Mouse (Mus musculus) heart, embryonic 12.5 days (tissue): ENCODE measurements around the gene Tmem147. TPM values are rescaled to one million over a fixed set of nuclear protein-coding genes. Genes with fewer than 3 reads are reported as not detected.

Source experiments
- ATAC-seq: fragments of 200-750 bp; cut with Nextera tagmentation; 2 replicates; pipeline ENCODE4 v1.8.0; 2017; ENCODE audit warnings: moderate TSS enrichment, moderate library complexity; ENCODE audit not compliant: insufficient number of reproducible peaks, low FRiP score
- H3K27ac ChIP-seq: fragments of 300-500 bp; sonication (generic); 2 replicates; pipeline ENCODE4 v1.5.1; 2016; ENCODE audit warnings: mild to moderate bottlenecking, moderate library complexity; ENCODE audit not compliant: poor library complexity, severe bottlenecking
- H3K27me3 ChIP-seq: fragments of 300-500 bp; sonication (generic); replicated peaks from 2 replicates; pipeline ENCODE4 v1.6.1; 2016; ENCODE audit warnings: mild to moderate bottlenecking, moderate library complexity
- H3K36me3 ChIP-seq: fragments of 300-500 bp; sonication (generic); 2 replicates; pipeline ENCODE4 v1.6.1; 2016; ENCODE audit warnings: mild to moderate bottlenecking, moderate library complexity
- H3K4me1 ChIP-seq: fragments of 300-500 bp; sonication (generic); replicated peaks from 2 replicates; pipeline ENCODE4 v1.6.1; 2016; ENCODE audit warnings: mild to moderate bottlenecking
- H3K4me2 ChIP-seq: fragments of 300-500 bp; sonication (generic); 2 replicates; pipeline ENCODE4 v1.6.1; 2016; ENCODE audit warnings: mild to moderate bottlenecking, moderate library complexity
- H3K4me3 ChIP-seq: fragments of 300-500 bp; sonication (generic); 2 replicates; pipeline ENCODE4 v1.5.1; 2016; ENCODE audit warnings: mild to moderate bottlenecking
- H3K9ac ChIP-seq: fragments of 300-500 bp; sonication (generic); 2 replicates; pipeline ENCODE4 v1.6.1; 2016; ENCODE audit warnings: mild to moderate bottlenecking, moderate library complexity
- H3K9me3 ChIP-seq: fragments of 300-500 bp; sonication (generic); replicated peaks from 2 replicates; pipeline ENCODE4 v1.6.1; 2016; ENCODE audit warnings: mild to moderate bottlenecking, moderate library complexity
- WGBS: fragments of 180-500 bp; shearing (Covaris S2); methylation state at CpG from one replicate; pipeline ENCODE4 v1.1.7; 2016; 5-methylcytosine and 5-hydroxymethylcytosine counted together
- polyA plus RNA-seq: library from polyadenylated mRNA; unstranded; fragments of >200 nt; fragmentation: Nextera tagmentation; extraction: Ambion mirVana; gene quantifications from 2 replicates; pipeline ENCODE4 v1.2.1, GENCODE M21; 2016

The Tmem147 gene
- polyA plus RNA-seq, 1 experiment from 2014 or later, result 158 TPM

- Histone ChIP-seq H3K36me3 (no peaks in the 10 kb centered on the region), H3K9ac (no peak overlapping the region), H3K4me3 (no peak overlapping the region), H3K4me2 (no peak overlapping the region), H3K4me1 (no peaks in the 10 kb centered on the region; the same call in 1 of the 2 replicates), H3K27ac (no peak overlapping the region), H3K27me3 (peaks cover 18% of the 10 kb centered on the region), H3K9me3 (0 out of 2 replicates have a peak, but pooled peaks cover 3% of the 10 kb centered on the region)
- WGBS, result 64% methylated on average over 2 of the region's 2 CpGs
- no peak for ATAC-seq
Measured at GRCm38 (mm10) chr7:30683425-30683824, 45.9 kb downstream of the Tmem147 start.

DNA sequence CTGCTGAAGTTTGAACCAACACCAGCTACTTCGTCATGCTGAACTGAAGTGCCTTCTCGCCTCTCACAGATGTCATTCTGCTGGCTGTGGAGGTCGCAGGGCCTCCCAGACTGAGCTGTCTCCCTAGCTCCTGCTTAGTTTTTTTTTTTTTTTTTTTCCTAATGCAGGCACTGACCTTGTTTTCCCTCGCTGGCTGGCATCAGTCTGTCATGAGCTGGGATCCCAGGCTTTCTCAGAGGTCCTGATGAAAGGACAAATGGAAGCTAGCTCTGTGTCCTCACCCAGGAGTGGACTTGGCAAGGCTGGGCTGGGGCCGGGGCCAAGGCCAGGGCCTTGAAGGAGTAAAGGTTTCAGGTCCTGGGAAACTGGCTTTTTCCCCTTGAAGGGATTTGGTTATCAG, 47.4 kb downstream of the Tmem147 start:
- no peak overlapping the region for H3K4me2 ChIP-seq
- 0 out of 2 replicates have a peak, but pooled peaks cover 5% of the 10 kb centered on the region for H3K9me3 ChIP-seq
- H3K4me1 ChIP-seq, result no peaks in the 10 kb centered on the region; the same call in 1 of the 2 replicates
- no peak overlapping the region for H3K4me3 ChIP-seq
- H3K9ac ChIP-seq, result no peak overlapping the region
- H3K36me3 ChIP-seq, result no peaks in the 10 kb centered on the region
- WGBS, result 48% methylated on average over 5 of the region's 5 CpGs
- no peak overlapping the region for H3K27ac ChIP-seq
- 0 out of 2 replicates have a peak, but pooled peaks cover 4% of the 10 kb centered on the region for H3K27me3 ChIP-seq
- no peak for ATAC-seq

GRCm38 (mm10) chr7:30678263-30678975, 50.9 kb downstream of the Tmem147 start:
- Histone ChIP-seq H3K4me2 (no peak overlapping the region), H3K4me1 (no peaks in the 10 kb centered on the region; the same call in 1 of the 2 replicates), H3K9ac (no peak overlapping the region), H3K36me3 (no peaks in the 10 kb centered on the region), H3K27me3 (no peaks in the 10 kb centered on the region), H3K9me3 (0 out of 2 replicates have a peak, but pooled peaks cover 5% of the 10 kb centered on the region), H3K27ac (no peak overlapping the region), H3K4me3 (no peak overlapping the region)
- no peak for ATAC-seq
- WGBS, result 68% methylated on average over 5 of the region's 5 CpGs

Other genes with a start within 250 kb of the Tmem147 start
- 1.00 TPM in 1 of 2 replicates, not detected in the other for gene Prodh2, start 235.9 kb downstream of the Tmem147 start, polyA plus RNA-seq
- gene Arhgap33, start 194.5 kb downstream of the Tmem147 start, polyA plus RNA-seq, result 10.1 and 10.9 TPM in 2 replicates
- 30.5 and 31.6 TPM in 2 replicates for gene Hspb6, start 177.4 kb downstream of the Tmem147 start, polyA plus RNA-seq
- 9.3 and 12.7 TPM in 2 replicates for gene Proser3, start 177.2 kb downstream of the Tmem147 start, polyA plus RNA-seq
- 31.1 and 34.8 TPM in 2 replicates for gene Lin37, start 169.7 kb downstream of the Tmem147 start, polyA plus RNA-seq
- 82.4 and 88.8 TPM in 2 replicates for gene U2af1l4, start 166.2 kb downstream of the Tmem147 start, polyA plus RNA-seq
- gene Gm49396, start 166.2 kb downstream of the Tmem147 start, polyA plus RNA-seq, result 10.5 and 10.6 TPM in 2 replicates
- gene Psenen, start 165.9 kb downstream of the Tmem147 start, polyA plus RNA-seq, result 115 and 124 TPM in 2 replicates
- gene Igflr1, start 164.1 kb downstream of the Tmem147 start, polyA plus RNA-seq, result 2.7 and 3.7 TPM in 2 replicates
- 4.9 and 5.1 TPM in 2 replicates for gene Kmt2b, start 140.8 kb downstream of the Tmem147 start, polyA plus RNA-seq
- gene Zbtb32, start 130.6 kb downstream of the Tmem147 start, polyA plus RNA-seq, result 0.09 and 0.44 TPM in 2 replicates
- 0.44 and 2.5 TPM in 2 replicates for gene Upk1a, start 116.7 kb downstream of the Tmem147 start, polyA plus RNA-seq
- 1,789 and 1,831 TPM in 2 replicates for gene Cox6b1, start 103.4 kb downstream of the Tmem147 start, polyA plus RNA-seq
- 1.1 and 1.4 TPM in 2 replicates for gene Etv2, start 93.7 kb downstream of the Tmem147 start, polyA plus RNA-seq
- gene Rbm42, start 79.2 kb downstream of the Tmem147 start, polyA plus RNA-seq, result 96.5 and 103 TPM in 2 replicates
- gene Haus5, start 64.5 kb downstream of the Tmem147 start, polyA plus RNA-seq, result 35.4 and 36.3 TPM in 2 replicates
- not detected in 2 replicates for gene Pmis2, start 57.9 kb downstream of the Tmem147 start, polyA plus RNA-seq
- gene 2200002J24Rik, start 30.6 kb downstream of the Tmem147 start, polyA plus RNA-seq, result 1.2 and 1.5 TPM in 2 replicates
- gene Atp4a, start 17.3 kb downstream of the Tmem147 start, polyA plus RNA-seq, result 0.78 and 0.98 TPM in 2 replicates
- not detected in 2 replicates for gene Gapdhs, start 14.1 kb upstream of the Tmem147 start, polyA plus RNA-seq
- gene Sbsn, start 21.9 kb upstream of the Tmem147 start, polyA plus RNA-seq, result 0.58 and 0.72 TPM in 2 replicates
- 1.1 TPM in 2 replicates for gene Dmkn, start 34.2 kb upstream of the Tmem147 start, polyA plus RNA-seq
- gene Krtdap, start 58.4 kb upstream of the Tmem147 start, polyA plus RNA-seq, result not detected in 2 replicates
- not detected in 2 replicates for gene Ffar2, start 94.2 kb upstream of the Tmem147 start, polyA plus RNA-seq
- not detected in 2 replicates for gene Ffar3, start 126.6 kb upstream of the Tmem147 start, polyA plus RNA-seq
- not detected in 2 replicates for gene Ffar1, start 132.0 kb upstream of the Tmem147 start, polyA plus RNA-seq
- not detected in 2 replicates for gene Cd22, start 150.8 kb upstream of the Tmem147 start, polyA plus RNA-seq
- 0.18 TPM in 1 of 2 replicates, not detected in the other for gene Mag, start 185.3 kb upstream of the Tmem147 start, polyA plus RNA-seq
- not detected in 2 replicates for gene Hamp2, start 195.1 kb upstream of the Tmem147 start, polyA plus RNA-seq
- gene Hamp, start 214.5 kb upstream of the Tmem147 start, polyA plus RNA-seq, result not detected in 2 replicates
- gene Usf2, start 227.3 kb upstream of the Tmem147 start, polyA plus RNA-seq, result 18.4 and 22.5 TPM in 2 replicates
- gene Lsr, start 243.9 kb upstream of the Tmem147 start, polyA plus RNA-seq, result 13.1 and 13.8 TPM in 2 replicates
- gene Fam187b, start 244.2 kb upstream of the Tmem147 start, polyA plus RNA-seq, result 0.53 and 0.60 TPM in 2 replicates